Mouse (Mus musculus) frontal cortex, postnatal 25 days (tissue): ENCODE data around the gene Olfr1271.
"Not testable (repeated sequence)": the region's sequence is repeated elsewhere in the genome, so short reads cannot be mapped to it uniquely, and the experiment has no call there.

ENCODE experiments used
- DNase-seq, 2 experiments: peaks; one replicate each; pipeline ENCODE4 v3.0.0; 2022; ENCODE audit warnings: low spot score in 2 of 2

Gene Olfr1271

GRCm38 (mm10) chr2:90270932-90271331, at the start of gene Olfr1271:
TSS of gene Olfr1271 (minus strand) at chr2:90271032.
- DNase-seq: no peak

GRCm38 (mm10) chr2:90292741-90293140, 21.9 kb upstream of the Olfr1271 start, which contains the start of gene Olfr1272:
TSS of gene Olfr1272 (minus strand) at chr2:90292841.
- DNase-seq: no peak

GRCm38 (mm10) chr2:90257492-90257891, 13.3 kb downstream of the Olfr1271 start, which contains the start of gene Olfr142:
TSS of gene Olfr142 (minus strand) at chr2:90257592.
- DNase-seq: no peak

- DNase-seq: not testable (repeated sequence)
Observed at GRCm38 (mm10) chr2:90224393-90224792, 46.4 kb downstream of the Olfr1271 start, which contains the start of gene Olfr1506. TSS of gene Olfr1506 (minus strand) at chr2:90224493.
